Mouse (Mus musculus) heart, postnatal 0 days (tissue): ENCODE results near the gene Rpusd1. TPM values are rescaled to one million over a fixed set of nuclear protein-coding genes. Genes with fewer than 3 reads are reported as not detected.
A peak's percentile ranks its signal among the peaks of the same experiment; 100 is the strongest.
"Not testable (repeated sequence)": the region's sequence is repeated elsewhere in the genome, so short reads cannot be mapped to it uniquely, and the experiment has no call there.

ENCODE experiments used
- ATAC-seq: fragments of 200-750 bp; cut with Nextera tagmentation; 2 replicates; pipeline ENCODE4 v1.8.0; 2017; ENCODE audit warnings: low read depth, moderate number of reproducible peaks, moderate library complexity; ENCODE audit not compliant: insufficient read depth
- DNase-seq: peaks from one replicate; pipeline ENCODE4 v3.0.0-alpha.2; 2016; ENCODE audit warnings: low spot score
- H3K27ac ChIP-seq: fragments of 300-500 bp; sonication (generic); 2 replicates; pipeline ENCODE4 v1.5.1; 2014; ENCODE audit warnings: low read depth, mild to moderate bottlenecking
- H3K27me3 ChIP-seq: fragments of 300-500 bp; sonication (generic); 2 replicates; pipeline ENCODE4 v1.6.1; 2014; ENCODE audit warnings: low read length, mixed read lengths; ENCODE audit not compliant: control insufficient read depth, insufficient read depth
- H3K36me3 ChIP-seq: fragments of 300-500 bp; sonication (generic); replicated peaks from 2 replicates; pipeline ENCODE4 v1.6.1; 2014; ENCODE audit warnings: low read length, mixed read lengths; ENCODE audit not compliant: control insufficient read depth, insufficient read depth
- H3K4me1 ChIP-seq: fragments of 300-500 bp; sonication (generic); 2 replicates; pipeline ENCODE4 v1.6.1; 2014; ENCODE audit warnings: antibody characterized with exemption; ENCODE audit not compliant: control insufficient read depth, insufficient read depth
- H3K4me2 ChIP-seq: fragments of 300-500 bp; sonication (generic); 2 replicates; pipeline ENCODE4 v1.6.1; 2014; ENCODE audit warnings: low read depth, mild to moderate bottlenecking, low read length, moderate library complexity
- H3K4me3 ChIP-seq: fragments of 300-500 bp; sonication (generic); 2 replicates; pipeline ENCODE4 v1.5.1; 2014; ENCODE audit warnings: low read depth, low read length
- H3K9ac ChIP-seq: fragments of 300-500 bp; sonication (generic); replicated peaks from 2 replicates; pipeline ENCODE4 v1.6.1; 2014; ENCODE audit warnings: low read depth, low read length, mixed read lengths
- H3K9me3 ChIP-seq: fragments of 300-500 bp; sonication (generic); replicated peaks from 2 replicates; pipeline ENCODE4 v1.6.1; 2016; ENCODE audit warnings: low read length; ENCODE audit not compliant: control insufficient read depth
- CTCF ChIP-seq: IDR thresholded peaks from 2 replicates; pipeline ENCODE4 v1.5.1; 2016; ENCODE audit warnings: antibody characterized with exemption, control low read depth, low read depth
- EP300 ChIP-seq: IDR thresholded peaks from 2 replicates; pipeline ENCODE4 v1.6.1; 2016; ENCODE audit warnings: antibody characterized with exemption, low read depth
- WGBS: fragments of 180-500 bp; shearing (Covaris S2); extraction: QIAGEN DNeasy Blood & Tissue Kit; methylation state at CpG from one replicate; pipeline ENCODE4 v1.1.7; 2014; 5-methylcytosine and 5-hydroxymethylcytosine counted together
- polyA plus RNA-seq: library from polyadenylated mRNA; unstranded; fragments of >200 nt; fragmentation: Nextera tagmentation; extraction: Ambion mirVana; gene quantifications from 2 replicates; pipeline ENCODE4 v1.2.1, GENCODE M21; 2015
- total RNA-seq: library from RNA; depleted of rRNA; stranded (reverse); fragments of >200 nt; gene quantifications from 2 replicates; pipeline ENCODE4 v1.2.3, GENCODE M21; 2014; ENCODE audit warnings: low replicate concordance

Gene Rpusd1
- total and polyA plus RNA-seq, 2 experiments from 2014 or later: 3.2 to 9.3 TPM

GRCm38 (mm10) chr17:25735745-25736144 lies 8.3 kb downstream of the Rpusd1 start, which contains the start of gene Mslnl:
Gene Mslnl (plus strand): TSS chr17:25736042.
- H3K4me3 ChIP-seq: no peak within 1 kb of the TSS
- WGBS: 61% methylated on average over 3 of the region's 3 CpGs
- H3K27me3 ChIP-seq: no peaks in the 10 kb centered on the region
- H3K9me3 ChIP-seq: no peaks in the 10 kb centered on the region
- H3K4me2 ChIP-seq: no peak within 1 kb of the TSS
- ATAC-seq (no peak), DNase-seq (no peak)
- H3K4me1 ChIP-seq: no peaks in the 10 kb centered on the region
- TF ChIP-seq CTCF (no peak), EP300 (no peak)
- no peaks in the 10 kb centered on the region for H3K36me3 ChIP-seq
- H3K27ac ChIP-seq: no peak within 1 kb of the TSS
- no peak within 1 kb of the TSS for H3K9ac ChIP-seq

GRCm38 (mm10) chr17:25738861-25739260 lies 11.4 kb downstream of the Rpusd1 start:
- TF ChIP-seq CTCF: no peak
- no peak for TF ChIP-seq EP300
- no peak overlapping the region for H3K9ac ChIP-seq
- 63% methylated on average over 7 of the region's 7 CpGs for WGBS
- no peak overlapping the region for H3K4me3 ChIP-seq
- ATAC-seq (no peak), DNase-seq (no peak)
- H3K36me3 ChIP-seq: no peaks in the 10 kb centered on the region
- H3K27ac ChIP-seq: no peak overlapping the region
- no peaks in the 10 kb centered on the region for H3K9me3 ChIP-seq
- no peaks in the 10 kb centered on the region for H3K4me1 ChIP-seq
- no peaks in the 10 kb centered on the region for H3K27me3 ChIP-seq
- no peak overlapping the region for H3K4me2 ChIP-seq

- not testable (repeated sequence) for H3K36me3 ChIP-seq, H3K4me1 ChIP-seq, H3K9me3 ChIP-seq, ATAC-seq, H3K27ac ChIP-seq, DNase-seq, H3K4me2 ChIP-seq, H3K4me3 ChIP-seq, H3K9ac ChIP-seq, H3K27me3 ChIP-seq
- WGBS: 60% methylated on average over 12 of the region's 12 CpGs
Measured at GRCm38 (mm10) chr17:25741471-25741870, 14.0 kb downstream of the Rpusd1 start.

GRCm38 (mm10) chr17:25743831-25744230 lies 16.4 kb downstream of the Rpusd1 start:
- no peak overlapping the region for H3K4me2 ChIP-seq
- no peak overlapping the region for H3K27ac ChIP-seq
- TF ChIP-seq EP300 (no peak), CTCF (no peak)
- 81% methylated on average over 9 of the region's 9 CpGs for WGBS
- no peaks in the 10 kb centered on the region for H3K27me3 ChIP-seq
- H3K4me1 ChIP-seq: no peaks in the 10 kb centered on the region
- H3K4me3 ChIP-seq: no peak overlapping the region
- ATAC-seq (peak; percentile 6; the same call in 1 of the 2 replicates), DNase-seq (no peak)
- H3K36me3 ChIP-seq: no peaks in the 10 kb centered on the region
- no peak overlapping the region for H3K9ac ChIP-seq
- H3K9me3 ChIP-seq: no peaks in the 10 kb centered on the region

- WGBS: 70% methylated on average over 10 of the region's 10 CpGs
- no peak for ATAC-seq
- H3K9ac ChIP-seq: no peak overlapping the region
Measured at GRCm38 (mm10) chr17:25744311-25744710, 16.8 kb downstream of the Rpusd1 start.

GRCm38 (mm10) chr17:25748238-25748637 lies 20.8 kb downstream of the Rpusd1 start:
- Histone ChIP-seq H3K36me3 (no peaks in the 10 kb centered on the region), H3K4me1 (no peaks in the 10 kb centered on the region), H3K9me3 (no peaks in the 10 kb centered on the region), H3K4me2 (no peak overlapping the region), H3K27ac (no peak overlapping the region), H3K4me3 (no peak overlapping the region), H3K9ac (no peak overlapping the region), H3K27me3 (no peaks in the 10 kb centered on the region)
- ATAC-seq: no peak
- no peak for DNase-seq
- WGBS: 84% methylated on average over 4 of the region's 4 CpGs
- no peak for TF ChIP-seq CTCF
- no peak for TF ChIP-seq EP300

More at GRCm38 (mm10) chr17:25744311-25744710, 16.8 kb downstream of the Rpusd1 start:
- H3K27me3 ChIP-seq: no peaks in the 10 kb centered on the region
- no peak overlapping the region for H3K4me3 ChIP-seq
- TF ChIP-seq CTCF (no peak), EP300 (no peak)
- no peak overlapping the region for H3K4me2 ChIP-seq
- DNase-seq: no peak
- H3K9me3 ChIP-seq: no peaks in the 10 kb centered on the region
- H3K36me3 ChIP-seq: no peaks in the 10 kb centered on the region
- H3K27ac ChIP-seq: no peak overlapping the region
- no peaks in the 10 kb centered on the region for H3K4me1 ChIP-seq
